Mouse (Mus musculus): ENCODE measurements around the gene Il17rd. TPM values are rescaled to one million over a fixed set of nuclear protein-coding genes. Genes with fewer than 3 reads are reported as not detected.

Il17rd gene
- total and polyA plus RNA-seq, 2 experiments from 2014 or later, result 1.5 to 7.2 TPM

DNA sequence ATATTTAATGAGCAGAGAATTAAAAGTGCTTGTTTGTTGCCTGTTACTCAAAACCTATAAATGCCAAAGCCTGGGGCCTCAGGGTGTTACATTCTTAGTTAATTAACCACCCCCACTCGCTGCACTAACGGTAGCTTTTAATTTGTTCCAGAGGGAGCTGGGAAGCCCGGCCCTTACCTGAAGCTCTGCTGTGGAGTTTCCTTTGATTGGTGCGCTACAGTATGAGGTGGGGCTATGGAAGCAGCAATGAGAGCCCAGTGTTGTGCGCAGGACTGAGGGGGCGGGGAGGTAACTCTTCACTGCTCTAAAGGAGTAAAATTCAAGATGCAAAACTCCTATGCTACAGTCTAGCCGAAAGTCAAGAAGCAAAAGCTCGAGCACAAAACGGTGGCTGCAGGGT, 32.0 kb downstream of the Il17rd start:
- WGBS, result 19% methylated on average over 9 of the region's 9 CpGs
- ATAC-seq, result no peak
- H3K27ac ChIP-seq (ENCODE audit: low read depth, low read length), result no peak overlapping the region

DNA sequence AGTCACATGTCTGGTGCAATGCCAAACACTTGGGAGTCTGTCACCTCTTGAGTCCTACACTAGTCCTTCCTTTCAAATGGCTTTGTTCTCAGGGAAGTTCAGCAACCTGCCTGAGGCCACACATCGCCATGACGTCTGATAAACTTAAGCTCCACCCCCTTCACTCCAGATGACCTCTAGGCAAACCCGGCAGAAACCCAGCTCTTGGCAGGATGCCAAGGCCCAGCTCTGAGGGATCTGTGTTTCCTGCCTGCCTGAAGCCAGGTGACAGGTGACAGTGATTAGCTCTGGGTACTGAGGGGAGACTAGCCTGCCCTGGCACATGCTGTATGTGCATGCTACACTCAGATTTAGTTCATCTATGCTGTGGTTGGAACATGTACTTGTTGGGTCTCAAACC, 33.2 kb downstream of the Il17rd start:
- Histone ChIP-seq H3K4me2 (ENCODE audit: low read depth) (no peak overlapping the region), H3K27ac (ENCODE audit: low read depth, low read length) (no peak overlapping the region), H3K4me3 (ENCODE audit: low read depth, low read length) (no peak overlapping the region), H3K9ac (no peak overlapping the region), H3K27me3 (ENCODE audit: insufficient read depth, low read length) (no peaks in the 10 kb centered on the region), H3K36me3 (ENCODE audit: insufficient read depth) (no peaks in the 10 kb centered on the region), H3K9me3 (ENCODE audit: low read length) (no peaks in the 10 kb centered on the region), H3K4me1 (ENCODE audit: insufficient read depth) (peaks cover 4% of the 10 kb centered on the region; the same call in 1 of the 2 replicates)
- no peak for DNase-seq
- TF ChIP-seq CTCF (IDR thresholded peaks at IDR 0.05; ENCODE audit: low read depth), result no peak
- ATAC-seq, result no peak
- WGBS, result 24% methylated on average over 3 of the region's 3 CpGs

More for the DNA sequence above, 32.0 kb downstream of the Il17rd start:
- no peak overlapping the region for H3K4me3 ChIP-seq (ENCODE audit: low read depth, low read length)
- no peak overlapping the region for H3K4me2 ChIP-seq (ENCODE audit: low read depth)
- H3K36me3 ChIP-seq (ENCODE audit: insufficient read depth), result no peaks in the 10 kb centered on the region
- H3K9ac ChIP-seq, result no peak overlapping the region
- no peak for TF ChIP-seq CTCF (IDR thresholded peaks at IDR 0.05; ENCODE audit: low read depth)
- peaks cover 10% of the 10 kb centered on the region; the same call in 1 of the 2 replicates for H3K4me1 ChIP-seq (ENCODE audit: insufficient read depth)
- H3K27me3 ChIP-seq (ENCODE audit: insufficient read depth, low read length), result no peaks in the 10 kb centered on the region
- H3K9me3 ChIP-seq (ENCODE audit: low read length), result no peaks in the 10 kb centered on the region
- no peak for DNase-seq

DNA sequence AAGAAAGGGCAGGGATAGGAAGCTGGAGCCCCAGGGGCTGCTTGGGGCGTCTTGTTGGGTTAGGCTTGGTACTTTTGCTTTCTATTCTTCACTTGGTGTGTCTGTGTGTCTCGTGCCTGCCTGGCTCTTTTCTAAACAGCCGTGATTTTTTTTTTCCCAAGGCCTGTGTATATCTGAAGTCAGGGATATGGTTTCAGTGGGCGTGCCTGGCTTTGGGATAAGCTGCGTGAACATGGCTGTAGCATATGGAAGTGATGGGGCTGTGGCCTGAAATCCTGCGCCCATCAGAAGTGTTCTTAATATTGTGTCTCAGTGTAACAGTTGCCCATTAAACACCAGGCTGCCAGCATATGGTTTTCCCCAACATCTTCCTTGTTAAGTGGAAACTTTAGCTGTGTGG, 36.3 kb downstream of the Il17rd start:
- Histone ChIP-seq H3K9ac (no peak overlapping the region), H3K27me3 (ENCODE audit: insufficient read depth, low read length) (no peaks in the 10 kb centered on the region), H3K4me2 (ENCODE audit: low read depth) (no peak overlapping the region), H3K9me3 (ENCODE audit: low read length) (no peaks in the 10 kb centered on the region), H3K4me3 (ENCODE audit: low read depth, low read length) (no peak overlapping the region), H3K36me3 (ENCODE audit: insufficient read depth) (no peaks in the 10 kb centered on the region), H3K4me1 (ENCODE audit: insufficient read depth) (no peaks in the 10 kb centered on the region), H3K27ac (ENCODE audit: low read depth, low read length) (no peak overlapping the region)
- ATAC-seq (no peak), DNase-seq (no peak)
- TF ChIP-seq CTCF (IDR thresholded peaks at IDR 0.05; ENCODE audit: low read depth), result no peak
- WGBS, result 70% methylated on average over 6 of the region's 6 CpGs

DNA sequence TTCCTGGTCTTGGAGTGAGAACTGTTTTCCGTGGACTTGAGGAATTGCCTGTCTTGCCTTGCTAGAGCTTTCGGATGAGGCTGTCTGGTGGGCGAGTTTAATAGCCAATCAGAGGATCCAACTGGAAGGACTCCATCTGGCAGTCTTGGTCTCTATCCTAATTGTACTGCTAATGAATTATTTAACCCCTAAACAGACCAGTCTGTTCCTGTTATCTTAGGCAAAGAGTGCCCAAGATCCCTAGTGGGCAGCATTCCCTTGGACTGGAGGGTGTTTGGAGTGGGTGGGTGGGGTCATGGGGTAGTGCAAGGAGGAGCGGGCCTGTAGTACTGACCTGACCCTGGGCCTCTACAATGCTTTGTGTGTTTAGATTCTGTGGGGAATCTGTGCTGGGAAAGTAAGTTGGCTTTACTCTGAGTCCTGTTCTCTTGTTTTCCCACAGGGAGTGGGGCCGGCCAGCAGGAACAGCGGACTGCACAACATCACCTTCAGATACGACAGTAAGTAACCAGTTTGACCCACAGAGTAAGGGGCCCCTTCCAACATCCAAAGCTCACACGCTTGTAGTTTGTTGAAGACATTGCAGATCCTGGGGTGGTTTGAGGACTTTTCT, 37.3 kb downstream of the Il17rd start:
- H3K36me3 ChIP-seq (ENCODE audit: insufficient read depth), result no peaks in the 10 kb centered on the region
- no peaks in the 10 kb centered on the region for H3K27me3 ChIP-seq (ENCODE audit: insufficient read depth, low read length)
- H3K4me1 ChIP-seq (ENCODE audit: insufficient read depth), result no peaks in the 10 kb centered on the region
- H3K4me3 ChIP-seq (ENCODE audit: low read depth, low read length), result no peak overlapping the region
- no peak overlapping the region for H3K9ac ChIP-seq
- no peak overlapping the region for H3K27ac ChIP-seq (ENCODE audit: low read depth, low read length)
- no peak overlapping the region for H3K4me2 ChIP-seq (ENCODE audit: low read depth)
- DNase-seq (peak; percentile 56), ATAC-seq (peak; percentile 59)
- no peak for TF ChIP-seq CTCF (IDR thresholded peaks at IDR 0.05; ENCODE audit: low read depth)
- H3K9me3 ChIP-seq (ENCODE audit: low read length), result no peaks in the 10 kb centered on the region
- WGBS, result 59% methylated on average over 8 of the region's 8 CpGs

DNA sequence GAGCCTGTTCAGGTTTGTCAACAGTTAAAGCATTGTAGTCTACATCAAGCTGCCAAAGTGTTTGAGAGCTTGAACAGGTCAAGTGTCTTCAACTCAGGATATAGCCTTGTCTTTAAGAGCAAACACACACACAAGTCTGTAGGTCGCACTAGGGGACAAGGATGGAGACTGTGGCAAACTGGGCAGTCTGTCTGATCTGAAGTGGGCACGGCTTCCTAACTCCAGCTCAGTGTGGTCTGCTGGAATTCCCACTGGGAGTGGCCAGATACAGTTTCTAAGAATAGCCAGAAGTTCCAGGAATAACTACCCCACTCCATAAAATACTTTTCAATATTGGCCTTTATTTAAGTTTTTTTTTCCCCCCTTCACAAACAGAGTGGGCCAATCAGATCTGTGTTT, 37.8 kb downstream of the Il17rd start:
- no peaks in the 10 kb centered on the region for H3K9me3 ChIP-seq (ENCODE audit: low read length)
- ATAC-seq (no peak), DNase-seq (no peak)
- H3K4me1 ChIP-seq (ENCODE audit: insufficient read depth), result no peaks in the 10 kb centered on the region
- TF ChIP-seq CTCF (IDR thresholded peaks at IDR 0.05; ENCODE audit: low read depth), result no peak
- H3K9ac ChIP-seq, result no peak overlapping the region
- 81% methylated on average over 2 of the region's 2 CpGs for WGBS
- H3K4me3 ChIP-seq (ENCODE audit: low read depth, low read length), result no peak overlapping the region
- H3K27ac ChIP-seq (ENCODE audit: low read depth, low read length), result no peak overlapping the region
- no peaks in the 10 kb centered on the region for H3K36me3 ChIP-seq (ENCODE audit: insufficient read depth)
- H3K27me3 ChIP-seq (ENCODE audit: insufficient read depth, low read length), result no peaks in the 10 kb centered on the region
- no peak overlapping the region for H3K4me2 ChIP-seq (ENCODE audit: low read depth)

DNA sequence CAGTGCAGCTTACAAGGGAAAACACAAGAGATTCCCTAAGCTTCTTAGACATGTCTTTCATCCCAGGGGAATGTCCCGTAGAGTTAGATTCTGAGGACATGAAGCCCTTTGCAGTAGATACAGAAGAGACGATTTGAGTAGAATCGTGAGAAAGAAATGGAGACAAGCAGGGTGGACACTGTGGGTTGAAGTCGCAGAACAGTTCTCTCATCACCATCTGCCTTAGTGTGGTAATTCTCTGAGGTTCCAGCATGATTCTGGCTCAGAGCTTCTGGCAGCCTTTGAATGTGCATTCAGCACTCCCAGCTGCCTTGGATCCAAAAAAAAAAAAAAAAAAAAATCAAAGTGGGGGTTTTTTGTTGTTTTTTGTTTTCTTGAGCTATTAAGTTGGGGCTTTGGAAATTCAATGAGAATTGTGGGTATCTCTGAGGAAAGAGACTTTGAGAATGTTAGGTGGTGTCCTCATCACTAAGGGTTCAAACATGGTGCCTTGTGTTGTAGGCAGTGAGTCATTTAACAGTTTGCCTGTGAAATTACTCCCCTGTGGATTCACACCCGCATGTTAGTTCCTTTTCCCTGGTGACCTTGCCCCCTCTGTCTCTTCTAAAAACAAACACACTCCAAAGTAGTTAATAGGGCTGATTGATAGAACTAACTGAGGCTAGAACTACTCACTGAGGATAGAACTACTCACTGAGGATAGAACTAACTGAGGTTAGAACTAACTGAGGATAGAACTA, 43.0 kb downstream of the Il17rd start:
- H3K9ac ChIP-seq, result no peak overlapping the region
- ATAC-seq, result no peak
- H3K27me3 ChIP-seq (ENCODE audit: insufficient read depth, low read length), result no peaks in the 10 kb centered on the region
- no peak for DNase-seq
- no peak overlapping the region for H3K4me2 ChIP-seq (ENCODE audit: low read depth)
- no peaks in the 10 kb centered on the region for H3K36me3 ChIP-seq (ENCODE audit: insufficient read depth)
- no peak overlapping the region for H3K4me3 ChIP-seq (ENCODE audit: low read depth, low read length)
- 46% methylated on average over 5 of the region's 5 CpGs for WGBS
- TF ChIP-seq CTCF (IDR thresholded peaks at IDR 0.05; ENCODE audit: low read depth), result no peak
- no peaks in the 10 kb centered on the region for H3K4me1 ChIP-seq (ENCODE audit: insufficient read depth)
- H3K27ac ChIP-seq (ENCODE audit: low read depth, low read length), result no peak overlapping the region
- no peaks in the 10 kb centered on the region for H3K9me3 ChIP-seq (ENCODE audit: low read length)

DNA sequence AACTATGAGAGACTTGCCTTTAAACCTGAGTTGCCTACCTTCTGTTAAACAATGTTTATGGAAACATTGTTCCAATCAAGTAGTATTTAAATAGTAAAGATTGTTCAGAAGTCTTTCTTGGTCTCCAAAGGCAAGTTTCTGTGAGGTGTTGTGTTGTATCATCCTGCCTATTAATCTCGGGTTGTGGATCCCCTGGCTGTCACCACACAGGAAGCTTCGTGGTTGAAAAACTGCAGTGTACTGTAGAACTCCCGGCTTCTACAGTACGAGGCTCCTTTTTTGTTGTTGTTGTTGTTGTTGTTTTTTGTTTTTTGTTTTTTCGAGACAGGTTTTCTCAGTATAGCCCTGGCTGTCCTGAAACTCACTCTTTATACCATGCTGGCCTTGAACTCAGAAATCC, 46.7 kb downstream of the Il17rd start:
- Histone ChIP-seq H3K36me3 (ENCODE audit: insufficient read depth) (no peaks in the 10 kb centered on the region), H3K9ac (no peak overlapping the region), H3K4me1 (ENCODE audit: insufficient read depth) (no peaks in the 10 kb centered on the region), H3K4me2 (ENCODE audit: low read depth) (no peak overlapping the region), H3K4me3 (ENCODE audit: low read depth, low read length) (no peak overlapping the region), H3K27ac (ENCODE audit: low read depth, low read length) (no peak overlapping the region), H3K9me3 (ENCODE audit: low read length) (no peaks in the 10 kb centered on the region), H3K27me3 (ENCODE audit: insufficient read depth, low read length) (no peaks in the 10 kb centered on the region)
- ATAC-seq (no peak), DNase-seq (no peak)
- 88% methylated on average over 5 of the region's 5 CpGs for WGBS
- TF ChIP-seq CTCF (IDR thresholded peaks at IDR 0.05; ENCODE audit: low read depth), result no peak
